ENCODE assay signal across 10 mouse cellular contexts in the genomic region with DNA sequence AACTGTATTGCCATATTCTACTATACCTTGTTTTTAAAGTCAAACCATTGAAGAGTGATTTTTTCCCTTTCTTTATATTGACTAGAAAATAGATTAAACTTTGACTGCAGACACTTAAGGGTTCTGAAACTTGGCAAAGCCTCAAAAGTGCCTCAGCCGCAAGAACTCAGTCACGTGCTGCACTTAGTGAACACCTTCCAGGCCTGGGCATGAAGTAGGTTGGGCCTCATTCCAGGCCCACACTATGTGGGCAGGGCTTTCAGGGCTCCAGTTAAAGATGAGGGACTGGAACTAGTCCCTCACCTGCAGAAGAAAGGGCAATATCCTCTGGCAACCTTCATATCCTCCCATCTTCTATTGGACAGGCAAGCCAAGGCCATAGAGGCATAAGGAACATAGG.
A peak's percentile ranks its signal among the peaks of the same experiment; 100 is the strongest.
DNase-seq lines count a peak whose midpoint lies in the region; ATAC-seq and TF ChIP-seq lines count a peak whose summit lies in the region.
"Had no signal": no experiment of that assay in that cellular context is flagged by ENCODE, and none has a peak within 500 bp of the region (broad histone marks: within the 10 kb centered on the region; RNA-seq: fewer than 3 reads in every experiment).

No protein-coding gene starts in this region.

- H3K27me3 ChIP-seq in midbrain, embryonic 11.5 days (ENCODE audit: control insufficient read depth, insufficient read depth, low read length) = no peaks in the 10 kb centered on the region
- no peaks in the 10 kb centered on the region for H3K27me3 ChIP-seq in midbrain, postnatal 0 days (ENCODE audit: insufficient read depth, low read length)
- peaks cover 4% of the 10 kb centered on the region; the same call in 1 of the 2 replicates for H3K27me3 ChIP-seq in hindbrain, embryonic 13.5 days
- peaks cover 3% of the 10 kb centered on the region; the same call in 1 of the 2 replicates for H3K27me3 ChIP-seq in limb, embryonic 13.5 days
- no peaks in the 10 kb centered on the region for H3K27me3 ChIP-seq in splenic B cell, adult 2 months (ENCODE audit: control insufficient read depth, insufficient read depth, low read length, poor library complexity, severe bottlenecking)
- no peaks in the 10 kb centered on the region for H3K27me3 ChIP-seq in cerebellum, adult 2 months (ENCODE audit: control insufficient read depth, insufficient read depth, low read length)

- peaks cover 25% of the 10 kb centered on the region for H3K4me1 ChIP-seq in midbrain, embryonic 11.5 days (ENCODE audit: control insufficient read depth, insufficient read depth, low read length)
- peaks cover 16% of the 10 kb centered on the region; the same call in 1 of the 2 replicates for H3K4me1 ChIP-seq in midbrain, postnatal 0 days (ENCODE audit: insufficient read depth, low read length)
- H3K4me1 ChIP-seq in hindbrain, embryonic 13.5 days (replicated peaks) = peaks cover 66% of the 10 kb centered on the region
- peaks cover 65% of the 10 kb centered on the region for H3K4me1 ChIP-seq in limb, embryonic 13.5 days
- H3K4me1 ChIP-seq in cerebellum, adult 2 months (ENCODE audit: control insufficient read depth, insufficient read depth, low read length) = no peaks in the 10 kb centered on the region

- TF ChIP-seq CTCF in midbrain, postnatal 0 days (IDR thresholded peaks at IDR 0.05) = no peak
- no peak for TF ChIP-seq CTCF in cerebellum, adult 2 months (IDR thresholded peaks at IDR 0.05; ENCODE audit: borderline replicate concordance, insufficient read depth, low read depth, low read length)

- WGBS in midbrain, embryonic 11.5 days = 78% methylated on average over 2 of the region's 2 CpGs
- 61% methylated on average over 2 of the region's 2 CpGs for whole genome bisulfite sequencing in midbrain, postnatal 0 days
- 58% methylated on average over 2 of the region's 2 CpGs for WGBS in hindbrain, embryonic 13.5 days
- 26% methylated on average over 2 of the region's 2 CpGs for WGBS in limb, embryonic 13.5 days
- 72% methylated on average over 2 of the region's 2 CpGs for WGBS in cerebellum, adult 2 months

- ATAC-seq in midbrain, embryonic 11.5 days (ENCODE audit: low FRiP score) = no peak
- no peak for ATAC-seq in midbrain, postnatal 0 days (ENCODE audit: low FRiP score)
- no peak for ATAC-seq in hindbrain, embryonic 13.5 days (ENCODE audit: low FRiP score)
- ATAC-seq in limb, embryonic 13.5 days (ENCODE audit: low FRiP score, low read depth) = no peak

- no peaks in the 10 kb centered on the region for H3K36me3 ChIP-seq in midbrain, embryonic 11.5 days (ENCODE audit: control insufficient read depth, insufficient read depth, low read length)
- no peaks in the 10 kb centered on the region for H3K36me3 ChIP-seq in midbrain, postnatal 0 days (ENCODE audit: insufficient read depth, low read length)
- H3K36me3 ChIP-seq in hindbrain, embryonic 13.5 days = no peaks in the 10 kb centered on the region
- no peaks in the 10 kb centered on the region for H3K36me3 ChIP-seq in limb, embryonic 13.5 days
- H3K36me3 ChIP-seq in splenic B cell, adult 2 months (ENCODE audit: control insufficient read depth, insufficient read depth, low read length, poor library complexity, severe bottlenecking) = no peaks in the 10 kb centered on the region
- H3K36me3 ChIP-seq: G1E had no signal

- H3K27ac ChIP-seq in midbrain, embryonic 11.5 days (ENCODE audit: low read depth, low read length) = no peak overlapping the region
- H3K27ac ChIP-seq in midbrain, postnatal 0 days (ENCODE audit: low read depth, low read length) = no peak overlapping the region
- no peak overlapping the region for H3K27ac ChIP-seq in hindbrain, embryonic 13.5 days
- H3K27ac ChIP-seq in limb, embryonic 13.5 days = no peak overlapping the region
- no peak overlapping the region for H3K27ac ChIP-seq in cerebellum, adult 2 months (ENCODE audit: insufficient read depth, low read length)

- H3K9ac ChIP-seq in midbrain, embryonic 11.5 days (ENCODE audit: low read length) = no peak overlapping the region
- H3K9ac ChIP-seq in midbrain, postnatal 0 days (replicated peaks; ENCODE audit: low read length, poor library complexity, severe bottlenecking) = no peak overlapping the region
- no peak overlapping the region for H3K9ac ChIP-seq in hindbrain, embryonic 13.5 days
- no peak overlapping the region for H3K9ac ChIP-seq in limb, embryonic 13.5 days

- no peak overlapping the region for H3K4me3 ChIP-seq in midbrain, embryonic 11.5 days (ENCODE audit: low read depth, low read length)
- H3K4me3 ChIP-seq in midbrain, postnatal 0 days (ENCODE audit: low read depth, low read length) = no peak overlapping the region
- peak overlapping the region; percentile 7; the same call in 1 of the 2 replicates for H3K4me3 ChIP-seq in hindbrain, embryonic 13.5 days
- H3K4me3 ChIP-seq in limb, embryonic 13.5 days = peak overlapping the region; percentile 12; the same call in 1 of the 2 replicates
- H3K4me3 ChIP-seq in cerebellum, adult 2 months (replicated peaks; ENCODE audit: insufficient read depth, low read depth, low read length) = no peak overlapping the region

- no peaks in the 10 kb centered on the region for H3K9me3 ChIP-seq in midbrain, embryonic 11.5 days (ENCODE audit: control insufficient read depth, low read length)
- no peaks in the 10 kb centered on the region for H3K9me3 ChIP-seq in midbrain, postnatal 0 days (ENCODE audit: low read length)
- H3K9me3 ChIP-seq in hindbrain, embryonic 13.5 days = no peaks in the 10 kb centered on the region
- H3K9me3 ChIP-seq in limb, embryonic 13.5 days = no peaks in the 10 kb centered on the region
- H3K9me3 ChIP-seq: G1E had no signal

- no peak for DNase-seq in midbrain, embryonic 11.5 days (ENCODE audit: low spot score, missing footprints)
- DNase-seq in midbrain, postnatal 0 days (ENCODE audit: low spot score) = no peak
- DNase-seq in splenic B cell, adult 2 months (ENCODE audit: low read depth, low spot score) = peak; percentile 76
- no peak for DNase-seq in cerebellum, adult 2 months
- DNase-seq in spleen, adult 12 weeks (ENCODE audit: low spot score) = no peak
- no peak for DNase-seq in gastrocnemius, postnatal 4 days (ENCODE audit: low spot score in 2 of 2)
- DNase-seq: cerebellum, postnatal 14 days had no signal

- no peak for TF ChIP-seq POLR2A in cerebellum, adult 2 months (IDR thresholded peaks at IDR 0.05; ENCODE audit: borderline replicate concordance, insufficient read depth, low read length)

- H3K4me2 ChIP-seq in midbrain, embryonic 11.5 days = 0 out of 2 replicates have a peak overlapping the region, but pooled peaks have one; percentile 12
- H3K4me2 ChIP-seq in midbrain, postnatal 0 days (ENCODE audit: low read depth, low read length, poor library complexity, severe bottlenecking) = no peak overlapping the region
- H3K4me2 ChIP-seq in hindbrain, embryonic 13.5 days = peak overlapping the region; percentile 37
- H3K4me2 ChIP-seq in limb, embryonic 13.5 days (replicated peaks) = peak overlapping the region; percentile 71

Comparison
In these comparisons a context has a peak if more than half of its experiments do, and no peak if none do; other contexts are left out.
1. H3K4me3 ChIP-seq: peak in hindbrain, embryonic 13.5 days (single experiment) and limb, embryonic 13.5 days (single experiment); none in midbrain, embryonic 11.5 days (single experiment), midbrain, postnatal 0 days (single experiment) and cerebellum, adult 2 months (single experiment).